Mouse (Mus musculus) liver, adult 2 months (tissue): ENCODE results near the gene Bag3. TPM values are rescaled to one million over a fixed set of nuclear protein-coding genes. Genes with fewer than 3 reads are reported as not detected.

ENCODE experiments used
- DNase-seq: peaks from one replicate; pipeline ENCODE4 v3.0.0-alpha.2; 2011; ENCODE audit warnings: low read depth, low spot score; ENCODE audit errors: extremely low read depth
- H3K27ac ChIP-seq: fragments of 200-500 bp; replicated peaks from 2 replicates; pipeline ENCODE4 v1.5.1; 2012; ENCODE audit warnings: low read depth, mild to moderate bottlenecking, control low read depth, inconsistent platforms, low read length; ENCODE audit not compliant: insufficient read depth
- H3K27me3 ChIP-seq: fragments of 200-500 bp; 2 replicates; pipeline ENCODE4 v1.6.1; 2012; ENCODE audit warnings: mild to moderate bottlenecking, moderate library complexity, low read length, inconsistent platforms; ENCODE audit not compliant: control insufficient read depth, insufficient read depth
- H3K36me3 ChIP-seq: fragments of 200-500 bp; 2 replicates; pipeline ENCODE4 v1.6.1; 2012; ENCODE audit warnings: low read length, inconsistent platforms; ENCODE audit not compliant: control insufficient read depth, insufficient read depth
- H3K4me1 ChIP-seq: fragments of 200-500 bp; 2 replicates; pipeline ENCODE4 v1.6.1; 2011; ENCODE audit warnings: low read length; ENCODE audit not compliant: control insufficient read depth, insufficient read depth
- H3K4me3 ChIP-seq: fragments of 200-500 bp; 2 replicates; pipeline ENCODE4 v1.5.1; 2011; ENCODE audit warnings: low read depth, mild to moderate bottlenecking, control low read depth, low read length, moderate library complexity; ENCODE audit not compliant: insufficient read depth
- H3K79me2 ChIP-seq: fragments of 200-500 bp; 2 replicates; pipeline ENCODE4 v1.6.1; 2012; ENCODE audit warnings: inconsistent platforms, mild to moderate bottlenecking, low read length, moderate library complexity; ENCODE audit not compliant: control insufficient read depth, insufficient read depth
- H3K9ac ChIP-seq: fragments of 200-500 bp; 2 replicates; pipeline ENCODE4 v1.6.1; 2012; ENCODE audit warnings: low read depth, mild to moderate bottlenecking, control low read depth, inconsistent platforms, low read length
- CTCF ChIP-seq: fragments of 200-500 bp; IDR thresholded peaks from 2 replicates; pipeline ENCODE4 v1.5.1; 2011; ENCODE audit warnings: low read depth, low read length, control low read depth
- POLR2A ChIP-seq: fragments of 200-500 bp; IDR thresholded peaks from 2 replicates; pipeline ENCODE4 v1.6.1; 2011; ENCODE audit warnings: low read length, control low read depth; ENCODE audit not compliant: insufficient read depth; ENCODE audit errors: extremely low read depth
- WGBS: fragments of 180-500 bp; shearing (Covaris S2); methylation state at CpG from one replicate; pipeline ENCODE4 v1.1.7; 2018; 5-methylcytosine and 5-hydroxymethylcytosine counted together
- polyA plus RNA-seq: library from polyadenylated mRNA; depleted of rRNA; stranded (reverse); fragments of >200 nt; gene quantifications from 2 replicates; pipeline ENCODE4 v1.2.3, GENCODE M21; 2012
- total RNA-seq: library from RNA; depleted of rRNA; stranded (reverse); fragments of >200 nt; gene quantifications from 2 replicates; pipeline ENCODE4 v1.2.3, GENCODE M21; 2014

The Bag3 gene
- total and polyA plus RNA-seq, 2 experiments = 3.4 to 30.3 TPM

DNA sequence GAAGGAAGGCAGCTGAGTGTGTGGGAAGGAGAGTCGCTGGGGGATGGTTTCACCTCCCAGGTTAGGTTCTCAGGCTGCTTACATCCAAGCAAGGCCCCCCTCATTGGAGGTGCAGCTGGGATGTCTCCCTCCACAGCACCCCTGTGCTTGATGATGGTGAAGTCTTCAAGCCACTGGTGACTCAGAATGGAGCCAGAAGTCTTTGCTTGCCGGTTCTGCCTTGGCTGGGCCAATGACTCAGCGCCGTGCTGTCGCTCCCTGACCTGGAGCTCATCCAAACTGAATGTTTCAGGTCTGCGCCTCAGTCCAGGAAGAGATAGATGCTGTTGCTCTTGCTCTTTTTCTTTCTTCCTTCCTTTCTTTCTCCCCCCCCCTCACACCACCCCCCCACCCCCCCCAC is 8.5 kb downstream of the Bag3 start:
- H3K36me3 ChIP-seq = no peaks in the 10 kb centered on the region
- no peak for TF ChIP-seq POLR2A
- WGBS = 16% methylated on average over 6 of the region's 6 CpGs
- H3K27ac ChIP-seq = no peak overlapping the region
- no peaks in the 10 kb centered on the region for H3K27me3 ChIP-seq
- H3K4me3 ChIP-seq = no peak overlapping the region
- H3K79me2 ChIP-seq = peaks cover 61% of the 10 kb centered on the region
- peaks cover 61% of the 10 kb centered on the region for H3K4me1 ChIP-seq
- DNase-seq = peak; percentile 62
- H3K9ac ChIP-seq = no peak overlapping the region

DNA sequence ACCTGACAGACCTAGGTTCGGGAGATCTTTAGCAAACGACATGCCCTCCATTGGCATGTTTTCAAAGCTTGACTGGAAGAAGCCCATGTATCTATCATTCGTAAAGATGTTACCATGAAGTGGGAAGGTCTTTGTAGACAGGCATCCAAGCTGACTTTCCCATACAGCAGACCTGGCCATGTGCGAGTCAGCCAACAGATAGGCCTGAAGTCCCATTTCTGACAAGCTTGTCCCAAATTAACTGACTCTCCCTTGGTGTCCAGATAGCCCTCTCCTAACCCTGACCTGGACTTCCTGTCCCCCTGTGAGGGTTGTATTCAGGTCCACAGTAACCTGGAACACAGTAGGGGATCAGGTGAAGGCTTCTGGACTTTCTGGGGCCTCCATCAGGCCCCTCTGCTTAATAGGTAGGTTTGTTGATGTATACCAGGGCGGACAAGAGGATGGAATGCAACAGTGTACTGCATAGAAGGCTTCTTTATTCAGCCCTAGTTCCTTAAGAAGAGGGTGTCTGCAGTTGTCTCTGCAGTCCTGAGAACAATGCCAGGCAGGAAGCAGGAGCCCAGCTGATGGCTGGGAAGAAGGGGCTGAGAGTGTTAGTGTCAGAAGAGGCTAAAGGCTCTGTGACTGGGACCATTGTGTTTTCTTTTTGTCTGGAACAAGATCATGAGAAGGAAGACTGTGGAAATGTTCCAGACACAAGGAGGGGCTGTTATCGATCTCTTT is 9.2 kb downstream of the Bag3 start:
- H3K4me3 ChIP-seq = no peak overlapping the region
- H3K9ac ChIP-seq = no peak overlapping the region
- H3K79me2 ChIP-seq = peaks cover 64% of the 10 kb centered on the region
- no peaks in the 10 kb centered on the region for H3K27me3 ChIP-seq
- no peaks in the 10 kb centered on the region for H3K36me3 ChIP-seq
- DNase-seq = no peak
- peaks cover 61% of the 10 kb centered on the region for H3K4me1 ChIP-seq
- TF ChIP-seq POLR2A = no peak
- TF ChIP-seq CTCF = no peak
- WGBS = 62% methylated on average over 6 of the region's 6 CpGs
- H3K27ac ChIP-seq = no peak overlapping the region

DNA sequence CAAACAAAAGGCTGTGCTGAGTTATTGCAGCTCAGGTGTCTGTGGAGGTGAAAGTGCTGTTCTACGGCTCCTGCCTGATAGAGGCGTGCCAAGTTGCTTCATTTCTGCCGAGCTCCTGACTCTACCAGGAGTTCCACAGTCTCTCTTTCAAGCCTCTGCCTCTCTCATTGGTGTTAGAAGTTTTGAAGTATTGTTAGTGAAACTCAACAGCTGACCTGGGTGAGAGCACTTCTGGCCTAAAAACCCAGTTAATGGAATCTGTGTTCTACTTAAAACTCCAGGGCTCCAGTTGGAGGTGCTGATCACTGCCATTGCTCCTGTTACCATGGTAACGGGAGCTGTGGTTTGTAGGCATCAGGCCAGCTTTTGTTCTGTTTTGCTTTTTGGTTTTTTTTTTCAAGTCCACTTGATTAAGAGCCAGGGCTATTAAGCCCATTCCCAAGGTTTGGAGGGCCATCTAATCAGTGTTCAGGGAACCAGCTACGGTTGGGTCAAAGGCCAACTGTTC is 11.6 kb downstream of the Bag3 start:
- WGBS = 21% methylated on average over 5 of the region's 5 CpGs
- H3K4me1 ChIP-seq = peaks cover 48% of the 10 kb centered on the region
- peak; percentile 81 for DNase-seq
- no peak overlapping the region for H3K9ac ChIP-seq
- H3K27ac ChIP-seq = no peak overlapping the region
- H3K36me3 ChIP-seq = no peaks in the 10 kb centered on the region; the same call in 1 of the 2 replicates
- no peaks in the 10 kb centered on the region for H3K27me3 ChIP-seq
- no peak overlapping the region for H3K4me3 ChIP-seq
- H3K79me2 ChIP-seq = peaks cover 61% of the 10 kb centered on the region; the same call in 1 of the 2 replicates
- TF ChIP-seq POLR2A (no peak), CTCF (no peak)

DNA sequence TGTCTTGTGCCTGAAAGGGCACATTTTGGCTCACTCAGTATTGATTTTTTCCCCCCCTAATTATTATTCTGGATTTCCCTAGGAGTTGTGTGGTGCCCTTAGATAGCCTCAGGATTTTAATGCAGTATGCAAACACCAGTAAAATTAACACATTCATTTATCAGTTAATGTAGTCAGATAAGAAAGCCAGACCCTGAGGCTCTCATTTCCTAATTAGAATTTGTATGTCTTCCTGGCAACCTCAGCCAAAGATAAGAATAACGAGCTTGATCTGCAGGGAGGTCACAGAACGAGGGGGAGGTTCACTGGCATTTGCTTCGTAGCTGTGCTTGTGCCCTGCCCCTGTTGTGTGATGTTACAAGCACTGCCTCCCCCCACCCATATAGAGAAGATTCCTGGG is 12.7 kb downstream of the Bag3 start:
- H3K36me3 ChIP-seq = peaks cover 3% of the 10 kb centered on the region; the same call in 1 of the 2 replicates
- peak; percentile 12 for DNase-seq
- no peaks in the 10 kb centered on the region for H3K27me3 ChIP-seq
- H3K27ac ChIP-seq = no peak overlapping the region
- no peak overlapping the region for H3K4me3 ChIP-seq
- 25% methylated on average over 3 of the region's 3 CpGs for WGBS
- TF ChIP-seq POLR2A = no peak
- no peak overlapping the region for H3K9ac ChIP-seq
- peaks cover 66% of the 10 kb centered on the region; the same call in 1 of the 2 replicates for H3K79me2 ChIP-seq
- peaks cover 43% of the 10 kb centered on the region for H3K4me1 ChIP-seq

DNA sequence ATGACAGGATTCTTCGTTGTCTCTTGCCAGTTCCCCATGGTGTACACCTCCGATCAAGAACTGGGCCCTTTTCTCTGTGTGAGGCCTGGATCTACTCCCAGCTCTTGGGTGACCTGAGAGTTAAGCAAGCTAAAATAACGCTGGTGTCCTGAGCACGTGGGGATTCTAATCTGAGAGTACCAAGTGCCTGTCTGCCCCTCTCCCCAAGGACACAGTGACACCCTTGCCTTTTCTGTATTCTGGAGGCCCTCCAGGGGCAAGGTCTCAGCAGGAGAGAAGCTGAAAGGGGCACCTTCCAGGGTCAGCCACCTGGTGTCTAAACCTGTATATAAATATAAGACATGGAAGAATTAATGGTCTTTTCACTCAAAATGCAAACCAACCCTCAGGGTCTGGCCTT is 14.3 kb downstream of the Bag3 start:
- 17% methylated on average over 4 of the region's 4 CpGs for WGBS
- Histone ChIP-seq H3K79me2 (peaks cover 60% of the 10 kb centered on the region; the same call in 1 of the 2 replicates), H3K36me3 (peaks cover 6% of the 10 kb centered on the region; the same call in 1 of the 2 replicates), H3K4me1 (peaks cover 36% of the 10 kb centered on the region), H3K27me3 (no peaks in the 10 kb centered on the region), H3K4me3 (no peak overlapping the region), H3K27ac (no peak overlapping the region; the same call in 1 of the 2 replicates), H3K9ac (no peak overlapping the region)
- peak; percentile 59 for DNase-seq
- TF ChIP-seq CTCF (no peak), POLR2A (no peak)

DNA sequence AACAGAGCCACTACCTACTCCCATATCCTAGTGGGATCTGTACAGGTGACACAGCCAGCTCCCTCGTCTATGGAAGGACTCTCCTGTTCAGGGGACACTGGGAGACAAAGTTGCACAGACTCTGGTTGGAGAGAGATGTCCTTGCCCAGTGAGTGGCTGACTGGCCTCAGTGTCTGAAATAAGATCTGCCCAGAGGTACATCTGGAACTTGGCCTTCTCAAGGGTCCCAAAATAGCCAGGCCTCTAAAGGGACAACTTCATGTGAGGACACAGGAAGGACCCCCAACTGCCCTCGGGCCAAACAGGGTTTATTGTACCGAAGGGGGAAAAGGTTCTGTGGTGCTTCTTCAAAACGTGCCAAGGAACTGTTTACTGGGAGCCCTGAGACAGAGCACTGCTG is 14.8 kb downstream of the Bag3 start:
- Histone ChIP-seq H3K27ac (no peak overlapping the region), H3K27me3 (no peaks in the 10 kb centered on the region), H3K36me3 (peaks cover 6% of the 10 kb centered on the region; the same call in 1 of the 2 replicates), H3K9ac (no peak overlapping the region), H3K4me3 (no peak overlapping the region), H3K79me2 (peaks cover 57% of the 10 kb centered on the region; the same call in 1 of the 2 replicates), H3K4me1 (peaks cover 35% of the 10 kb centered on the region)
- TF ChIP-seq CTCF (no peak), POLR2A (no peak)
- no peak for DNase-seq
- WGBS = 77% methylated on average over 4 of the region's 4 CpGs
